Mouse (Mus musculus): ENCODE measurements at regions not wholly inside any gene's neighbourhood (a gene's known extent, or its start where the extent isn't known, plus 50 kb on each side); places are given as distances from the start of the nearest gene placed in this dataset.

DNA sequence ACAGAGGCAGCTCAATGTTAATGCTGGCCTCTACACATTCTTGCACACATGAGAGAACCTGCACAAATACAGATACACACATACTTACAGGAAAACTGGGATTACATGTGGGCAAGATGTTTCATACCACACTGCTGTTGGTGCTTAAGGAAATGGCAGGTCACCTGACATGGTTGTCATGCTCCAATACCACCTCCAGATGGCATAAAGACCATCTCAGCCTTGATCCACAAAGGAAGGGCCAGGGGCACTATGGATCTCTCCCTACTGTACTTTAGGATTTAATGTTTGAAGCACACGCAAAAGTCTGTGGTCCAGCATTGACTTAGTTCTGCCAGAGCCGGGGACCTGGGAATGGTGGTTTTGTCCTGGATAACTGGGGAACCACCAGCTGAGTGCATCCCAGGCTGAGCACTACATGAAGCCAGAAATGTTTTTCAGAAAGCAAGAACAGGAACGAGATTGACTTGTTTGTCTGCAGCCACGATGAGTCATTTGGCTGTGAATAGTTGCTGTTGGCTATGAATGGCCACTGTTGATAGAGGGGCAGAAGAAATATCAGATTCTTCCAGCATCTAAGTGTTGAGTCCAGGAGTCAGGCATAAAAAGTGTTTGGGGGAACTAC lies 176.0 kb upstream of the Pabpc6 start:
- DNase-seq, result no peak

- DNase-seq, result no peak
Observed at GRCm38 (mm10) chr17:9841103-9841502, 171.6 kb upstream of the Pabpc6 start.

DNA sequence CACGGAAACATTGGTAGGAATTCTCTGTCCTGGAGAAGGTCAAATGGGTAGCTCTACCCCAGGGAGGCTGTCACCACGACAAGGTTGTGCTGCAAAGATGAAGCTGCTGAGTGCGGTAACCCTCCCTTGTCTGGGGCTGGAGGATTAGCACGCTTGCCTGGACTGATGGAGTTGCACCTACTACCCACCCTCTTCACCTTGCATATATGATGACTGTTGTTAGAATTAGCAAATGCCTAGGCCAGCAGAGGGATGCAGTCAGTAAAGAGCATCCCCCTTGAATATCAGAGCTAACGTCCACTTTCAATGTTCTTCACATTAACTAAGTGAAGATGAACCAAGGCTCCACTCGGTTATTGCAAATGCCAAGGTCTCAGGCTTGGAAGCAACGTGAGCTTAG lies 169.7 kb upstream of the Pabpc6 start:
- no peak for DNase-seq

GRCm38 (mm10) chr17:9836995-9837842 lies 167.7 kb upstream of the Pabpc6 start:
- no peak for DNase-seq

- no peak for DNase-seq
Observed at GRCm38 (mm10) chr17:9829895-9830294, 160.4 kb upstream of the Pabpc6 start.

GRCm38 (mm10) chr17:9821358-9821757 lies 151.8 kb upstream of the Pabpc6 start:
- no peak for DNase-seq

DNA sequence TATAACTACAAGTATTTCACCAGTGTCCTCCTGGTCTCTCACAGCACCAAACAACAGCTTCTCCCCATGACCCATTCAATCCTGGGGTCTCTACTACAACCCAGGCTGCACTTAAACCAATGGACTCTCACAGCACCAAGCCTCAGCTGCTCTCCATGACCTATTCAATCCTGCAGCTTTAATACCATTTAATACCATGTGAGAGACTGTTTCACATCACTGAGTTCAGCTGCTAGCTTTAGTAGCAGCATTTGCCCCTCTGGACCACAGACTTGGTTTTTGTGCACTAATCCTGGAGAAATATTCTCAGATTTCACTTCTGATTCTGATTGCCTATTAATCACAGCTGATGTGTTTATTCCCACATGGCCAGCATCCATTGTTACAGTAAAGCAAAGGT lies 147.5 kb upstream of the Pabpc6 start:
- DNase-seq, result no peak

- DNase-seq, result no peak
Observed at GRCm38 (mm10) chr17:9797069-9797468, 127.6 kb upstream of the Pabpc6 start.

GRCm38 (mm10) chr17:9796225-9796988 lies 126.9 kb upstream of the Pabpc6 start:
- no peak for DNase-seq

DNA sequence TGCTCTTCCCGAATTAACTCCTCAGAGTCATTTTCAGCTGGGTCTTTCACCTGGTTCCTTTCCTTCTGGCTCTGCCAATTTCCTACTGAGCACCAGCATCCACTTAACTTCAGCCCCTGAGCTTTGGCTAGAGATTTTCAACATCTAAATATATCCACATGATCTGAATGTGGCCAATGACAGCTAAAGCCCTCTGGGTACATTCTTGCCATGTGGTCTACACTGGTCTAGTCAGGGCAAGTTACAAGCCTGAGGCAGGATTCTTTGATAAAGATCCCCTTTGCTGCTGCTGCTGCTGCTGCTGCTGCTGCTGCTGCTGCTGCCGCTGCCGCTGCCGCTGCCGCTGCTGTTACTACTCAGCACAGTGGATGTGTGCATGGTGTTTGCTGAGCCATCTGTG lies 109.3 kb upstream of the Pabpc6 start:
- DNase-seq, result no peak

GRCm38 (mm10) chr17:9777165-9777564 lies 107.6 kb upstream of the Pabpc6 start:
- DNase-seq, result no peak

DNA sequence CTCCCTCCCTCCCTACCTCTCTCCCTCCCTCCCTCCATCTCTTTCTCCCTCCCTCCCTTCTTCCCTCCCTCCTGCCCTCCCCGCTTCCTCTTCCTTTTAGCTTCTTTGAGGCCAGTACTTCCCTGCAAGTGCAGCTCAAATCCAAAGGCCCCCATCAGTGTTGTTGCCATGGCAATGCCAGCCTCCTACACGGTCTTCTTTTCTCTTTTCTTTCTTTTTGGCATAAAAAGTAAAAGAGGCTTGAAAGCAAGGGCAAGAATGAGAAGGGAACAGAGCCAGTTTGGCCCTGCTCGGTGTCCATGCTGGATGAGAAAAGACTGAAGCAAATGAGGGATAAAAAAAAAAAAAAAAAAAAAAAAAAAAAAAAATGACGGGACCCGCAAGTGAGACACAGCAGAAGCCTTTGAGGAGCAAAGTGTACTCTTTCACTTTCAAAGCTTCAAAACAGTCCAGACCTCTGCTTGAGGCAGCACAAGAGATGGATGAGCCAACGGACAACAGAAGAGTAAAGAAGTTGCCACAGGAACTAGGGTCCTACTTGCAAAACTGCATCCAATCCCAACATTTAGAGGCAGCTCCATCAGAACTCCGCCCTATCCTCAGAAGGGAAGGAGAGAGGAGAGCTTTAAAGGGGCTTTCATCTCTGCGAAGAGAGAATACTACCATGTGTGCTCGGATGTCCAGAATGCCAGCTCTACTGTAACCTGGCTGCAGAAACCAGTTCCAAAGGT lies 106.9 kb upstream of the Pabpc6 start:
- DNase-seq, result no peak

- no peak for DNase-seq
Observed at GRCm38 (mm10) chr17:9775668-9776151, 106.2 kb upstream of the Pabpc6 start.

DNA sequence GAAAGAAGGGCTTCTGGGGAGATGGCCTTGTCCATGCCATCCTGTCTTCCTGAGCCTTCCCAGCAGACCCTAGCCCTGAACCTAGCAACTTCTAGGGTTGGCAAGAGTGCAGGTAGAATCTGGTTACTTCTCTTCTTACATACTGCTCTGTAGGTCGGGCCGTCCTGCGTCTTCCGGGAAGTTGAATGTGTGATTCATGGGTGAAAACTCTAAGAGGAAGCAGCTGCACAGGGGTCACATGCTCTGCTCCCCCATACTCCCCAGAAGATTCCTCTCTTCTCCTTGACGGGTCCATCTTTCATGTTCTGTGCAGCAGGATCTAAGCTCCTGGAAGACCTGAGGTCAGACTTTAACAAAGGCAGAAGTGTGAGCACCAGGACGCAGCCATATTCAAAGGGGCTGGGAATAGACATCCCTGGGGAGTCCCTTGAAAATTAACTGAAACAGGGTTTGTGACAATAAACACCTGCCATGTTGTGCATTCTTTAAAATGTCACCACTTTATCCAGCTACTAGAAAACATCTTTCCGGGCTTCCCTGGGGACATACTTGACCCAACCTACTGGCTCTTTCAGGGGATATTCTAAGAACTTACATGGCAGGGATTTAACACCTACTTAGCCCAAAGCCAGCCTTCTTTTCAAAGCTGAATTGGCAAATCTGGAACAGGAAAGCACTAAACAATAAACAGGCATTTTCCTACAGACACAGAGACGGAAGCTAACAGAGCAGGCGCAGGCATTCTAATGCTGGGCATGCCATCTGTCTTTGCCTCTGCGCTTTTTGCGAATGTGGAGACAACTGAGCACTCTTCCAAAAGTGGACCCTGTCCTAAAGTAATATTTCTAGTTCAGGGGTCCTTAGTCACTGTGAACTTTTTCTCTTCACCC lies 105.5 kb upstream of the Pabpc6 start:
- DNase-seq, result no peak

DNA sequence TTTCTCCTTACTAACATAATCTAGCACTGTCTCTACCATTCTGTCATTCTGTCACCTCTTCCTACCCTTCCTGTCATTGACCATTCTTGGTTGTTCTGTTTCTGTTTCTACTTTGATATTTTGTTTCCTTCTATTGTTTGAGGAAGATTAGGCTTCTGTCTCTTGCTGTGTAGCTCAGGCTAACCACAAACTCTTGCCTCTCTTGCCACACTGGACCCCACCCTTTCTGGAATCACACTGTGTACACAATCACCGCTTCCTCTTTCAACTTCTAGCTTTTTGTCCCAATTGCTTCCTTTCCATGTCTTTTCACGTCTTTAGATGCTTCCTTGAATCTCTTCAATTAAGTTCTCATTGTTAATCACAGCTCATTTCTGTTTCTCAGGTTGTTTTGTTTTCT lies 104.2 kb upstream of the Pabpc6 start:
- DNase-seq, result no peak

DNA sequence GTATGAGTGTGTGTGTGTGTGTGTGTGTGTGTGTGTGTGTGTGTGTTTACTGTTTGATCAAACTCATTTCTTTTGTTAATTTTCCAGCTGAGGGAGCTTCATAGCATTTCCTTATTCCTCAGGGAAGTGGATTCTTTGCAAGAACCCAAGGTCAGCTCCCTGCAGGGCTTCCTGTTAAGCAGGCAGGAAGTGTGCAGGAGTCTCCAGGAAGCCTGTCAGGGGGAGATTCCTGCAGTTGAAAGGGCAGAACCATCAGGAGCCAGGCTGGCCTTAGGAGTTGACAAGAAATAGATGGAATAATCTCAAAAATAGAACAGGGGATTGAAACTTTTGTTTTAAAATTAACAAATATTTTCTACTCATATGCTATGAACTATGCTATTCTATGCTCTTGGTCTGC lies 98.8 kb upstream of the Pabpc6 start:
- peak; percentile 66 for DNase-seq

- no peak for DNase-seq
Observed at GRCm38 (mm10) chr17:9765680-9766250, 96.2 kb upstream of the Pabpc6 start.

DNA sequence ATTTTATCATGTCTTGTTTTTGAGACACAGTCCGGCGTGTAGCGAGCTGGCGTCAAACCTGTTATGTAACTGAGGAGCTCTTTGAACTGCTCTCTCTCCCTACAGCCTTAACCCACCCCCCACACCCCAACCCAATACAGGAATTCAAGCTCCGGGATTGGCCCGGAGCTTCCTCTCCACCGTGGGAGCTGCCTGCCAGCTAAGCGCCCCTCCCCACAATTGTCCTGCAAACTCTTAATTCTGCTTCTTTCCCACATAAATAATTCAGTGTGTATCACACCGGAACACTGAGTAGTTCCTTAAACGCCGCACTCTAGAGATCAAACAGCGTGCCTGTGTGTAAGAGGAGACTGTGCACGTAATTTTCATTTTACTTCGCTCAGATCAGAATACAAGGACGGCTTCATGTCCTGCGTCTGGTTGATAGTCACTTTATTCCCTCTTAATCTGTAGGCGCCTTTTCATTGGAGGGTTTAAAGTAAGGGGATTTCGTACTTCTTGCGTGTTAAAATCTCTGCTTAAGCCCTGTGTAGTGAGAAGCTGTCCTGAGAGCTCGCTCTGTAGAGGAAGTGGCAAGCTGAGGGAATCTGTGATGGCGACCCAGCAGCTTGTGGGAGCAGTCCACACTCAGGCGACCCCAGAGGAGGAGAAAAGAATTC lies 95.3 kb upstream of the Pabpc6 start:
- peak; percentile 60 for DNase-seq

- DNase-seq, result no peak
Observed at GRCm38 (mm10) chr17:9764041-9764606, 94.6 kb upstream of the Pabpc6 start.

- no peak for DNase-seq
Observed at GRCm38 (mm10) chr17:9763110-9763509, 93.6 kb upstream of the Pabpc6 start.

- no peak for DNase-seq
Observed at GRCm38 (mm10) chr17:9762436-9762835, 92.9 kb upstream of the Pabpc6 start.
